Mouse (Mus musculus) lung, adult 2 months (tissue): ENCODE measurements around the gene Fam102a. TPM values are rescaled to one million over a fixed set of nuclear protein-coding genes. Genes with fewer than 3 reads are reported as not detected.

ENCODE experiments used
- DNase-seq: peaks from one replicate; pipeline ENCODE4 v3.0.0; 2022
- H3K4me1 ChIP-seq: fragments of 200-500 bp; 2 replicates; pipeline ENCODE4 v1.6.1; 2011; ENCODE audit warnings: low read length; ENCODE audit not compliant: control insufficient read depth, insufficient read depth
- H3K4me3 ChIP-seq: fragments of 200-500 bp; replicated peaks from 2 replicates; pipeline ENCODE3; 2011; ENCODE audit warnings: low read depth, mild to moderate bottlenecking, control low read depth, low read length; ENCODE audit errors: extremely low read depth
- CTCF ChIP-seq: fragments of 200-500 bp; IDR thresholded peaks from 2 replicates; pipeline ENCODE4 v1.5.1; 2011; ENCODE audit warnings: mild to moderate bottlenecking, low read length, control low read depth; ENCODE audit not compliant: insufficient read depth
- POLR2A ChIP-seq: fragments of 200-500 bp; IDR thresholded peaks from 2 replicates; pipeline ENCODE4 v1.6.1; 2011; ENCODE audit warnings: low read depth, mild to moderate bottlenecking, control low read depth, low read length, borderline replicate concordance; ENCODE audit errors: extremely low read depth
- WGBS: fragments of 180-500 bp; shearing (Covaris S2); methylation state at CpG from one replicate; pipeline ENCODE4 v1.1.7; 2018; 5-methylcytosine and 5-hydroxymethylcytosine counted together
- polyA plus RNA-seq: library from polyadenylated mRNA; depleted of rRNA; stranded (reverse); fragments of >200 nt; gene quantifications from 2 replicates; pipeline ENCODE4 v1.2.3, GENCODE M21; 2012; rRNA removed

The Fam102a gene
- polyA plus RNA-seq, 1 experiment: 24.0 TPM

DNA sequence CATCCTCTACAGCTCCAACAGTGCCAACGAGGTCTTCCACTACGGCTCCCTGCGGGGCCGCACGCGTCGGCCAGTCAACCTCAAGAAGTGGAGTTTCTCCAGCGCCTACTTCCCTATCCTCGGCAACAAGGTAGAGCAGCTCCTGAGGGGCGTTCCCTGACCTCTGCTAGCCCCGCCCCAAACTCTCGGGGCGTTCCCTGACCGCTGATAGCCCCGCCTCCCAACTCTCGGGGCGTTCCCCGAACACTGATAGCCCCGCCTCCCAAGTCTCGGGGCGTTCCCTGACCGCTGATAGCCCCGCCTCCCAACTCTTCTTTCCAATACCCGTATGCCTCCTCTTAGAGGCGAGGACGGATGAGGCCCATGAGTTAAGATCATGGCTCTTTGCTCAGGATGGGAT lies 77.1 kb downstream of the Fam102a start:
- WGBS: 83% methylated on average over 26 of the region's 26 CpGs
- Histone ChIP-seq H3K4me3 (no peak overlapping the region), H3K4me1 (peaks cover 10% of the 10 kb centered on the region)
- TF ChIP-seq CTCF (no peak), POLR2A (no peak)
- no peak for DNase-seq

DNA sequence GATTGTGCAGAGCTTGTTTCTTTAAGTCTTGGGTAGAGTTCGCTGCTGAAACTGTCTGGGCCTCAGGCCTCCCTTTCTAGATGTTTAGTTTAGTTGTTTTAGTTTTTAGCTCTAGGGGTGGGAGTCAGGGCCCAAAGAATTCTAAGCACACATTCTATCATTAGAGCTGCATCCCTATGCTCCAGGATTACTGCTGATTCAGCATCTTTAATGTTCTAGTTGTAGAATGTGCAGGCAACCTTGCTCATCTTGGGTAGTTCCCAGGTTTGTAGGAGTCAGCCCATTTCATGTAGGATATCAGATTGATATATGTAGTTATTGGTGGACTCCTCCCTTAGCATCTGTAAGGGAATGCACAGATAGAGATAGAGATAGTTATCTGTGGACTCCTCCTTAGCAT lies 82.0 kb downstream of the Fam102a start:
- 97% methylated on average over 1 of the region's 1 CpGs for WGBS
- no peak overlapping the region for H3K4me3 ChIP-seq
- no peak for TF ChIP-seq POLR2A
- no peak for TF ChIP-seq CTCF
- DNase-seq: no peak
- peaks cover 8% of the 10 kb centered on the region for H3K4me1 ChIP-seq

DNA sequence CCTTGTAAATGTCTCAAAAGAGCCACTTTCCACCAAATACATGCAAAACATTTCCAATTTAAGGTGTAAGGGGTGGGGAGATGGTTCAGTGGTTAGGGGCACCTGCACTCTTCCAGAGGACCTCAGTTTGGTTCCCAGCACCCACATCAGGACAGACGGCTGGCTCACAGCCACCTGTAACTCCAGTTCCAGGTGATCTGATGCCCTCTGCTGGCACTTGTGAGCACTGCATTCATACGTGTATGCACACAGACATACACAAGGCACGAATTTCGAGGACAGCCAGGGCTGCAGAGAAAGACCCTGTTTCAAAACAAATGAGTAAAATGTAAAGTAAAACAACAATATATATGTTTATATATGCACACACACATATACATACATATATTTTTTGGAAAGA lies 82.5 kb downstream of the Fam102a start:
- Histone ChIP-seq H3K4me1 (peaks cover 8% of the 10 kb centered on the region), H3K4me3 (no peak overlapping the region)
- TF ChIP-seq CTCF (peak; percentile 23; the same call in 1 of the 2 replicates), POLR2A (no peak)
- no peak for DNase-seq
- WGBS: 89% methylated on average over 4 of the region's 4 CpGs

DNA sequence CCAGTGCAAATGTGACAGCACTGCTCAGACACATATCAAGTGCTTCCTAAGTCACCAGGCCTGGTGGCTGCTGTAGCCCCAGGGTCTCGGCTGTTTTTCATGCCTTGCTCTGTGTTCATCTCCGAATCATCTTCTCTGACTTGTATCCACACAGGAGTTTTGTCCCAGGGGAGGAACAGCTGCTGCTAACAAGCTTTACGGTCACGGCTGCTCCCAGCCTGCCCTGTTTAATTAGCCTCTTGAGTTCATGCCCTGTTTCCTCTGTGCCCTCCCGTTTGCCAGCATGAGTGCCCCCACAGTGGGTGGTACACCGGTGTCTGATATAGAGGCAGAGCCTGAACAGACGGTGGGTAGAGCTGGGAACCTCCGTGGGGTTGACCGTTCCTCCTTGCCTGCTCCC lies 82.9 kb downstream of the Fam102a start:
- WGBS: 84% methylated on average over 9 of the region's 9 CpGs
- TF ChIP-seq POLR2A (no peak), CTCF (no peak)
- Histone ChIP-seq H3K4me3 (no peak overlapping the region), H3K4me1 (peaks cover 8% of the 10 kb centered on the region)
- no peak for DNase-seq

Other genes starting within 250 kb of the Fam102a start
- 34.8 and 45.0 TPM in 2 replicates for gene Golga2, start 247.9 kb upstream of the Fam102a start, polyA plus RNA-seq
- 110 and 135 TPM in 2 replicates for gene Swi5, start 247.3 kb upstream of the Fam102a start, polyA plus RNA-seq
- gene Ciz1, start 183.0 kb upstream of the Fam102a start, polyA plus RNA-seq: 237 and 245 TPM in 2 replicates
- gene Dnm1, start 182.0 kb upstream of the Fam102a start, polyA plus RNA-seq: 44.0 and 60.3 TPM in 2 replicates
- gene 1110008P14Rik, start 153.4 kb upstream of the Fam102a start, polyA plus RNA-seq: 170 and 173 TPM in 2 replicates
- 193 and 242 TPM in 2 replicates for gene Lcn2, start 147.1 kb upstream of the Fam102a start, polyA plus RNA-seq
- 14.7 and 23.8 TPM in 2 replicates for gene Ptges2, start 139.4 kb upstream of the Fam102a start, polyA plus RNA-seq
- gene Naif1, start 84.9 kb upstream of the Fam102a start, polyA plus RNA-seq: 5.1 and 5.5 TPM in 2 replicates
- gene Slc25a25, start 83.9 kb upstream of the Fam102a start, polyA plus RNA-seq: 19.9 and 21.9 TPM in 2 replicates
- 116 and 118 TPM in 2 replicates for gene Dpm2, start 35.5 kb downstream of the Fam102a start, polyA plus RNA-seq
- 0.12 and 0.55 TPM in 2 replicates for gene Pip5kl1, start 39.5 kb downstream of the Fam102a start, polyA plus RNA-seq
- not detected in 2 replicates for gene 9430097D07Rik, start 40.4 kb downstream of the Fam102a start, polyA plus RNA-seq
- 39.5 and 40.4 TPM in 2 replicates for gene St6galnac4, start 51.8 kb downstream of the Fam102a start, polyA plus RNA-seq
- 59.0 and 59.8 TPM in 2 replicates for gene St6galnac6, start 64.4 kb downstream of the Fam102a start, polyA plus RNA-seq
- gene Ak1, start 86.4 kb downstream of the Fam102a start, polyA plus RNA-seq: 27.6 and 65.9 TPM in 2 replicates
- 713 and 858 TPM in 2 replicates for gene Eng, start 111.3 kb downstream of the Fam102a start, polyA plus RNA-seq
- 42.1 and 42.3 TPM in 2 replicates for gene Fpgs, start 168.8 kb downstream of the Fam102a start, polyA plus RNA-seq
- 103 and 137 TPM in 2 replicates for gene Cdk9, start 177.7 kb downstream of the Fam102a start, polyA plus RNA-seq
- gene Sh2d3c, start 185.7 kb downstream of the Fam102a start, polyA plus RNA-seq: 167 and 260 TPM in 2 replicates
- 0.18 and 0.41 TPM in 2 replicates for gene 6330409D20Rik, start 205.7 kb downstream of the Fam102a start, polyA plus RNA-seq
- 65.3 and 67.8 TPM in 2 replicates for gene Tor2a, start 221.9 kb downstream of the Fam102a start, polyA plus RNA-seq
- 9.7 and 12.0 TPM in 2 replicates for gene Ttc16, start 240.3 kb downstream of the Fam102a start, polyA plus RNA-seq
- 5.6 and 10.7 TPM in 2 replicates for gene Ptrh1, start 240.5 kb downstream of the Fam102a start, polyA plus RNA-seq
- 2.1 and 2.4 TPM in 2 replicates for gene Cfap157, start 249.1 kb downstream of the Fam102a start, polyA plus RNA-seq